Mouse (Mus musculus) inflammation-experienced regulatory T-cells, adult 6 months (primary cell): ENCODE measurements around the gene Slc27a1. TPM values are rescaled to one million over a fixed set of nuclear protein-coding genes. Genes with fewer than 3 reads are reported as not detected.

Source experiments
- ATAC-seq: one replicate; pipeline ENCODE4 v1.8.0; 2017
- polyA plus RNA-seq, 3 experiments: library from polyadenylated mRNA; unstranded; fragments of 100-300 nt; shearing (Covaris generic); gene quantifications; one replicate each; pipeline ENCODE4 v1.2.1; 2017

Gene Slc27a1
- polyA plus RNA-seq, 3 experiments from 2014 or later: 4.5 to 8.6 (median 5.8) TPM

DNA sequence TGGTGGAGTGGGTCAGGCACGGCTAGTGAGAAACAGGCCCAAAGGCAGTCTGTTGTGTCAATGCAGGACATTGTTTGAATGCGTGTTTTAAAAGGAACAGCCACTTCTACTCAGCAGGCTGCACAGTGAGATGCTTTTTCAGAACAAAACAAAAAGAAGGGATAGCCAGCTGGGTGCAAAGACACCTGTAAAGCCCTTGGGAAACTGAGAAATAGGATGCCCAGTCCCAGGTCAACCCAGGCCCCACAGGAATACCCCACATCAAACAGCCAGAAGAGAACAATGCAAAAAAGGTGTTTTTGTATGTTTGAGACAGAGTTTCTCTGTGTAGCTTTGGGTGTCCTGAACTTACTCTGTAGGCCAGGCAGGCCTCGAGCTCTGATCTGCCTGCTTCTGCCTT, 20.1 kb downstream of the Slc27a1 start:
- ATAC-seq: no peak

DNA sequence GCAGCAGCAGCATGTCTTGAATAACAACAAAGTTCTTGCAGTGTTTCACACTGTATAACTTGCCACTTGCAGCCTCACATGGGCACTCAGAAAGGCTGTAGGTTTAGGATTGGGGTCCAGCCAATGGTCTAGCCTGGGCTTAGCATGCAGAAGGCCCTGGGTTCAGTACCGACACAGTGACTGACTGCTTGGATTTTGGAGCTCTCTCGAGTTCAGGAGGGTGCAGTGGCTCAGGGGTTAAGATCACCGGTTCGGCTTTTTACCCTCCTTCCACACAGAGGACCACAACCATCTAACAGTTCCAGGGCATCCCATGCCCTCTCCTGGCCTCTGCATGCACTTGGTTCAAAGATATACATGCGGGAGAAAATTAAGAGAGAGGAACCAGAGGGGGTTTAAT, 22.3 kb downstream of the Slc27a1 start:
- no peak for ATAC-seq

DNA sequence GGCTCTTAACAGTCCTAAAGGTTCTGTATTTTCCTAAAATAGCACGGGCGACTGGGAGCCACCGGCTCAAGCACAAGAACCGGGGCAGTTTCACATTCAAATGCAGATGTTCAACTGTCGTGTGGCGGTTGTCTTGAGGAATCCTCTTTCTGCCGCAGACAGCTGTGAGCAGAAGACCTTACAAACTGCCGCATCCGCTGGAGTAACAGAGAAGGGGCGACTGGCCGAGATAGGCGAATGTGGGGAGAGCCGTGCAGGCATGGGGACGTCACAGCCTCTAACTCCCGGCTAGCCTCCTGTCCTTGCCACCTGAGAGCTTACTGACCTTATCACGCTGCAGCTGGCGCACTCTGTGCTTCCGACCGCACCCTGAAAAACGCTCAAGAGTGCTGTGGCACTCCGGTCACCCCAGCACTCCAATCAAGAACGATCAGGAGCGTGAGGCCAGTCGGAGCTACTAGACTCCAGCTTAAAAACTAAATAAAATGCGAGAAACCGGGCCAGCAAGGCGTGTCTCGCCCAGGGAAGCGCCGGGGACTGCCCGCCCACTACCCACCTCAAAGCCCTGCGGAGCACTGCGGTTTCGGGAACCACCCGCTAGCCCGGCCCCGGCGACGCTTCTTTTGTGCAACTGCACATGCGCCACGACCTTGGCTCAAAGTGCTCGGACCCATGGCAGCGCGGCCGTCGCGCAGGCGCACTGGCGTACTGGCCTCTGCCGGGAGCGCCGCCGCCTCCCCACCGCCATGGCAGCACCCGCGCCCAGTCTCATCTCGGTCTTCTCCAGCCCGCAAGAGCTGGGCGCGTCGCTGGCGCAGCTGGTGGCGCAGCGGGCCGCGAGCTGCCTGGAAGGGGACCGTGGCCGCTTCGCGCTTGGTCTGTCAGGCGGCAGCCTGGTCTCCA, 23.0 kb downstream of the Slc27a1 start, which contains the start of gene Pgls:
TSS of gene Pgls (plus strand) at position 706 of the 903 bp plus-strand sequence.
- ATAC-seq: peak; percentile 83

DNA sequence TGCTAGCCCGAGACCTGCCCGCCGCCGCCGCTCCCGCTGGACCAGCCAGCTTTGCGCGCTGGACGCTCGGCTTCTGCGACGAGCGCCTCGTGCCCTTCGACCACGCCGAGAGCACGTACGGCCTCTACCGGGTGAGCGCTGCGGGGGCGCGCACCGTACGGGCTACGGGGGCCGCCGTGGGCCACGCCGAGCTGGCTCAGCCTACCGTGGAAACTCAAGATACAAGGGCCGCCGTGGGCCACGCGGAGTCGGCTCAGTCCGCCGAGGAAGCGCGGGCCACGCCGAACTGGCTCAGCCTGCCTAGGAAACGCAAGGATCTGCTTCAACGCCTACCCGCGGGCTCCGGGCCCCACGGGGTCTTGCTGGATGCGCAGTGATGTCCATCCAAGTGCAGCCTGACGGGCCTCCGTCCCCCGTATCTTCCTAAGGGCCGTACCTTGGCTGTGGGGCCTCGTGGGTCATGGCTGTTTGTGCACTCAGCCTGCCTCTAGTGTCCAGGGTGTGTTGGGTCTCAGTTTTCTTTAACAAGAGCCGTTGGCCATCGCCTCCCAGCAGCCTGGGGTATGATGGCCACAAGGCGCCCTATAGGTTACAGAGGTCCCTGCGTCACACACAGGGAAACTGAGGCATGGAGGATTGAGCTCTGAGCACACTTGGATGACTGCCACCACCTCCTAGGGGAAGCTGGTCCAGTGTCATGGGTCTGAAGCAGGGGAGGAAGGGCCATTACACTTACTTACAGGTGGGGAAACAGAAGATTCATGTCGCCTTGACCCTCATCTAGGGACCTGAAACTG, 23.9 kb downstream of the Slc27a1 start:
- ATAC-seq: peak; percentile 41

DNA sequence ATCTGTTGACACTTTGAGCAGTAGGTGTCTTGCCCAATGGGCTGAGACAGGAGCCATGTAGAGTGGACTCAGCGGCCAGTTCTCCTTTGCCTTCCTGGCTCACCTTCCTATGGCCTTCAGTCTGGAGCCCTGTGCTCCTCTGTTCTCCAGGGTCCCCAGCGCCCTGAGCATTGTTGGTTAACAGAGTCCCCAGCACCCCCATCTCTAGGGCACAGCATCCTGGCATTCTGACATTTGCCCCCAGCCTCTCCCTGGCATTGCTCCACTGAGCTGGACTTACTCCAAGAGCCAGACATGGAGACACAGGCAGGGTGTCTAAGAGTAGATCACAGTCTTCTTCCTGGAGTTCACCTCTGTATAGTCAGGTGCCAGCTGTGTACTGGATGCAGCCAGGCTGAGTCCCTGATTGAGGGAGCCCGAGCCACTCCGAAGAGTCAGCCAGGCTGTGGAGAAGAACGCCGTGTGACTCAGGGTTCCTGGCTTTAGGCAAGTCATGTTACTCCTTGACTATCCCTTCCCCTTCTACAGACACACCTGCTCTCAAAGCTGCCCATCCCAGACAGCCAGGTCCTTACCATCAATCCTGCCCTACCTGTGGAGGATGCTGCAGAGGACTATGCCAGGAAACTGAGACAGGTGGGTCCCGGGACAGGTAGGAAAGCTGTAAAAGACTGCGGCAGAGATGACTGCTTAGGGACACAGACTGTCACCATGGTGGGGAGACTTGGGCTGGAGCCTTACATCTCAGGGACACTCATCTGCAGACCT, 25.1 kb downstream of the Slc27a1 start:
- ATAC-seq: no peak

DNA sequence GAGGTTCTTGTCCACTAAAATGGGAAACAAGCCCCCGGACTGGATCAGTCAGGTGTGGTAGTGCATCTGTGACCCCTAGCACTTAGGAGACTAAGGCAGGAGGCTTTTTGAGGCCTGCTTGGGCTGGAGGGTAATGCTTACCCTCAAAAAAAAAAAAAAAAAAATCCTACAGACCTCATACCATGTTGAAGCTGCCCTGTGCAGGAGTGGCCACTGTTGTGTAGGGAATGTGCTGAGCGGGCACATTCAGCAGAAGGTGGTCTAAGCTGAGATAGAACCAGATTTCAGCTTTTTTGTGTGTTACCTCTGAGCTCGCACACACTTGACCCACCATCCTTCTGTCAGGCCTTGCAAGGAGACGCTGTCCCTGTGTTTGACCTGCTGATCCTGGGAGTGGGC, 25.6 kb downstream of the Slc27a1 start:
- ATAC-seq: no peak

DNA sequence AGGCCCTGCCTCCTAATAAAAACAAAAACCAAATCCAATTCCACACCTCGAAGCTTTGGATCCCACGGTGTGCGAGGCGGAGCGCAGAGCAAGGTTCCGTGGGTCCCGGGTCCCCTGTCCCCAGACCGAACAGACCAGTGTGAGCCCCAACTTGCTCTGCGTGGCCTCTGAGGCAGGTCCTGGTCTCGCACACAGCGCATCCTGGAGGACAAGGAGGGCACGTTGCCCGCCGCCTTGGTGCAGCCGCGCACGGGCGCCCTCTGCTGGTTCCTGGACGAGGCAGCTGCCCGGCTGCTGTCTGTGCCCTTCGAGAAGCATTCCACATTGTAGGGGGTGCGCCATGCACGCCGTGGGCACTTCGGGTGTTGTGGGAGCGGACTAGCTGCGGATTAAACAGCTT, 27.2 kb downstream of the Slc27a1 start:
- ATAC-seq: peak; percentile 47

DNA sequence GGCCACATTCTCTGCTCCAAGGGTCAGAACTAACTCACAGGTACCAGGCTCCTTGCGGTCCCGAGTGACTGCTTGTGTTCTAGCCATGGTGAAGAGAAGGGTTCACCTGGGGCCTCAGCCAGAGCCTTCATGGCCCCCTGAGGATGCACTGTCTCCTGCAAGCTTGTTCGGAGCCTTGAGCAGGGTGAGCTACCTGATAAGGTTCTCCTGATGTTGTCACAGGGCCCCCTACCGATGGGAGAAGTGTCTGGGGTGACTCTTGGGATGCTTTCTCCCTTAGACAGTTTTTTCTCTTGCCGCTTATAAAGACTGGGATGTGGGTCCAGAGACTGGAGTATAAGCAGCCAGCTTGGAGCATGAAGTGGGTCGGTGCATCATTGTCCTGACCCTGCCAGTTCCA, 27.7 kb downstream of the Slc27a1 start:
- no peak for ATAC-seq

DNA sequence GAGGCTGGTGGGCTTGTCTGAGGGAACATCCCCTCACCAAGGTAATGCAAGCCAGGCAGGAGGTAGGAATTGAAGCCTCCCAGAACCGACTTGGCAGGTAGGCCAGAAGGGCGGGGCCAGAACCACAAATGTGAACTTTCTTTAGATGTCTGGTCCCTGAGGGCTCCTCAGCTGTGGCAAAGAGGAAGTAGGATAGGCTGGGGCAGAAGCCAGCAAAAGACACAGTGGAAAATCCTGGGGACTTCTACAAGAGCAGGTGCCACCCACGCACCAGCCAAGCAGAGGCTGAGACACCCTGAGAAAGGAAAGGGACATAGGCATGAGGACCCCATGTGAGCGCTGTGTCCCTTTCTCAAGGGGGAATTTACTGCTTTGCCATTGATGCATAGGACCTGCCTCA, 28.1 kb downstream of the Slc27a1 start:
- ATAC-seq: no peak

DNA sequence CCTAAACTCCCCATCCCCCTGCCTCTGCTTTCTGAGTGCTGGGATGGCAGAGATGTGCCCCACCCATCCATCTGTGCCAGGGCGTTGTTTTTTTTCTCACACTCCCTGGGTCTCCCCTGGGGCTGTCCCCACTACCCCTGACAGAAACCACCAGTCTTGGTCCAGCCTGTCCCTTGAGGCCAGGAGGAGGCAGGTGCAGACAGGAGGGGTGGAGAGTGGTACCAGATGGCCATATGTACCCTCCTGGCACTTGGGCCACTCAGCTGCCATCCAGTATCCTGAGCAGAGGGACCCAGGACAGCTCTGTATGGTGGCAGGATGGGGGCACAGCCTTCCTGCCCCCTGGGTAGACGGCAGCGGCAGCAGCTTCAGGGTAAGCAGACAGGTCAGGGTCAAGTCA, 28.8 kb downstream of the Slc27a1 start, which contains the start of gene Fam129c:
TSS of gene Fam129c (plus strand) at position 198 of the 400 bp plus-strand sequence.
- no peak for ATAC-seq

DNA sequence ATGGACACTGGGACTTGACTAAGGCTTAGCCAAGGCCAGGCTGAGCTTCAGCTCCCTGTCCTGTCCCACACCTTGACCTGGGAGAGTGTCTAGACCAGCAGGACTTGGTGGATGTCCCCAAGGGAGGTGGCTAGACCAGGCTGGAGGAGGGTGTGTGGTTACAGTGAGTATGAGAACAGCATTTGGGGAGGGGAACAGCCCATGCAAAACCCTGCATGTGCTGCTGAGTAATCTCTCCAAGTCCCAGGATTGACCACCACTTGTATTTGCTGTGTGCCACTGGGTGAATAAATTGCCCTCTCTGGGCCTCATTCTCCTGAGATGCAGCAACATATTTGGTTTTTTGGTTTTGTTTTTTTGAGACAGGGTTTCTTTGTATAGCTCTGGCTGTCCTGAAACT, 29.7 kb downstream of the Slc27a1 start:
- ATAC-seq: no peak

DNA sequence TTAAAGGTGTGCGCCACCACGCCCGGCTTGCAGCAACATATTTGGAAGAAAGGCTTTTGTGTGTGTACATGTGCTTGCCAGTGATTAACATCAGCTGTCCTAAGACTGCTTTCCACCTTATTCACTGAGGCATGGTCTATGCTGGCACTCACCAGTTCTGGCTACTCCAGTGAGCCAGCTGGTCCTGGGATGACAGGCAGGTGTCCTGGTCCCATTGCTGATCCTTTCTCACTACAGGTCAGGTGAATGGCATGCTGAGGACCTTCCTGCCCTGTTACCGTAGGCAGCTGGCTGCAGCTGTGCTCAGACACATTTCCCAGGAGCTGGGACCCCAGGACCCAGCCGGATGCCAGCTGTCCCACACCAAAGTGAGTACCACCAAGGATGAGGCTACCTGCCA, 30.2 kb downstream of the Slc27a1 start:
- no peak for ATAC-seq

DNA sequence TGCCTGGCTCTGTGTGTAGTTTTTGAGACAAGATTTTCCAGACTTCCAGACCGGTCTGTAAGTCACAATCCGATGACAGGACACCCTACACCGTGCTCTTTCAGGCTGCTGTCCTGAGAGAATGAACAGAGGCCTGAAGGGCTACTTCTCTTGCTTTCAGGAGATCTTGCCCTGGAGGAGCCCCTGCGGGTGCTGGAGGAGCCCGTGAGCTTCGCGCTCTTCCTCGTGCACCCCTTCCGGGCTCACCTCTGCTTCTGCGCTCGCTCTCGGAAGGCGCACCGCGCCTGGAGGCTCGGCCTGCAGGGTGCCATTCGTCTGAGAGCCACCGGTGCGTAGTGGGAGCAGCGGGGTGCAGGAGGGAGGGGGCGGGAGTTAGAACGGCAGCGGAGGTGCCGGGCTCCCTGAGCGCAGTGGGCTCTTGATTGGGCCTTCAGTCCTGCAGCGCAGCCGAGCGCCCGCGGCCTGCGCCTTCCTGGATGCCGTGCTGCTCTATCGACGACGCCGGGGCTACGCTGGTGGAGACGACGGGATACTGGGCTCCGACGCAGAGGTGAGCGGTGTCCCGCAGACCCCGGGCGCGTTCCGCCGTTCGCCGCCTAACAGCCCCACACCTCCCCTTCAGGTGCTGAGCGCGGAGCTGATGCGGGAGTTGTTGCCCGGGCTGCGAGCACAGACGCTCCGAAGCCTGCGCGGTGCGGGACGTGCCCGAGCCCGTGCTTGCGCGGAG, 33.4 kb downstream of the Slc27a1 start:
- peak; percentile 21 for ATAC-seq

DNA sequence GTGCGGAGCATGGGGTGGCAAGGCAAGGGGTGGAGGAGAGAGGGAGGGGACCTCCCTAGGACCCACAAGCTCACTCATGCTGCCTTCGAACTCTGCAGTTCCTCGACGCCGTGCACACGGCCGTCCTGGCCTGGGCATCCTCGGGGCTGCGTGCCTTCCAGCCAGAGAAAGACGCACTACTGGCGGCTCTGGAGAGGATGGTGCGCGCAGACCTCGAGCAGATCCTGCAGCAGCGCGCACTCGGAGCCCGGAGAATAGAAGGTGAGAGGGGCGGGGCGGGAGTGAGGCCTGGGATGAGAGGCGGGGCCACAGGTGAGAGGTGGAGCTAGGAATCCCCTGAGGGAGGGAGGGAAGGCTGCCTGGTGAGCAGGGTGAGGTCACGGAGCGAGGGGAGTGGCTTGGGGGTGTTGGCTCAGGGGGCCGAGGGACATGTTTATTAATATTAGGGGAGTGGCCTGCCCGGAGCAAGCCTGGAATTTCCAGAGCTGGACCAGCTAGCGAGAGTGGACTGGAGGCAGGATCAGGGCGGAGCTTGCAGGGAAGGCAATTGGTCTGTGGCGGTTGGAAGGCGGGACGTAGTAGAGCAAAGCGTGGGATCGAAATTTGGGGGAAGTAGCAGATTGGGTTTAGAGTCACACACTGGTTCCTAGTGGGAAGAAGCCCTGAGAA, 34.1 kb downstream of the Slc27a1 start:
- no peak for ATAC-seq

DNA sequence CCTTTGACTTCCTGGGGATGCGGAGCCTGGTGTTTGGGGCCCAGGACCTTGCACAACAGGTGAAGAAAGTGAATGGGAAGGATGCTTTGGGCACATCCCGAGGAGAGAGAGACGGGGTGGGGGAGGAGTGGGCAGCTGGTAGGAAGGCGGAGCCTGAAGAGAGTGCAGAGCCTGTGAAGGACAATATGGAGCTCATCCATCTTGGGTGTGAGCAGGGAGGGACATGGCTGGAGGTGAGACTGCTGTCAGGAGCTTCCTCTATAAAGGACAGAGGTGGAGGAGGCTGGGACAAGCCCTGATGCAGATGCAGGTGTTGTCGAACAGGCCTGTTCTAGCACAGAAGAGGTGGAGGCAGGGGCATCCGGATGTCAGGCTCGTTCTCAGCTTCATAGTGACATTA, 35.3 kb downstream of the Slc27a1 start:
- ATAC-seq: no peak

DNA sequence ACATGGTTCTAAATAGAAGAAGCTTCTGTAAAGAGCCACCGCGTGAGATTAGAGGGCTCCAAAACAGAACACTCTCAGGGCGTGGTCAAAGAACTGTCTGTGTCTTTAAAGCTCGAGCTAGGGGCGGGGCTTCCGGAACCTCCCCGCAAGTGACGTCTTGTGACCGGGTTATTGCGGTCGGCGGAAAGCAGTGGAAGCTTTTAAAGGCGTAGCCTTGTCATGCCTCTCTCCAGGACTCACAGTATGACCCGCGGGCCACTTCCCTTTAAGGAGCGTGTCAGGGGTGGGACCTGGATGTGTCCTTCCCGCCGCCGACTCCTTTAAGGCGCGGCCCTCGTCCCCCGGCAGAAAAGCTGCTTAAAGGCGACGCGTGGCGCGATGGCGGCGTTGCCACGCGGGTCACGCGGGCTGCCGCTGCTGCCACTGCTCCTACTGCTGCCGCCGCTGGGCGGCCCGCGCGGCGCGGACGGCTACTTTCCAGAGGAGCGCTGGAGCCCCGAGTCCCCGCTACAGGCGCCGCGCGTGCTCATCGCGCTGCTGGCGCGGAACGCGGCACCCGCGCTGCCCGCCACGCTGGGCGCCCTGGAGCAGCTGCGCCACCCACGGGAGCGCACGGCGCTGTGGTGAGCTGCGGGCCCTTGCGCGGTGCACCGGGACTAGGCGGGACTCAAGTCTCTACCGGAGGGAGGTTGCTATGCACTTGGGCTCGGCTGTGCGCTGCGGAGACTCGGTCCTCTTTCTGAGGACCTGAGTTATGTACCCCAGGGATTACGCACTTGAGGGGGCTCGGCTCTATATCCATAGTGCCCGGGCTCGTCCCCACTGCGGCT, 42.4 kb downstream of the Slc27a1 start, which contains the start of gene Colgalt1:
TSS of gene Colgalt1 (plus strand) at position 177 of the 830 bp plus-strand sequence.
- ATAC-seq: peak; percentile 99

DNA sequence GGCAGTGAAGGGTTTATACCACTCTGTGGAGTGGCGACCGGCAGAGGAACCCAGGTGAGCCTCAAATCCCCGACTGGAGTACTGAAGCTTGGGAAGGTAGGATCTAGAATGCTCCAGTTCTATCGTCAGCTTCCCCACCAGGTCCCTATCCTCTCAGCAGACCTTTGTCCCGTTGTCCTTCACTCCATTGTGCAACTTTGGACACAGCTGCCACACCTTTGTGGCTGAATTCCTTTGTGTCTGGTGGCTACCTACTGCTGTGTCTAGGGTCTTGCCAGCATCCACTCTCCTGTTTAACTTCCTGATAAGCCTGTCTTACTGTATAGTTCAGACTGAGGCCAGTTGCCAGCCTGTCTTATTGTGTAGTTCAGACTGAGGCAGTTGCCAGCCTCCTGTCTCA, 43.5 kb downstream of the Slc27a1 start:
- no peak for ATAC-seq

DNA sequence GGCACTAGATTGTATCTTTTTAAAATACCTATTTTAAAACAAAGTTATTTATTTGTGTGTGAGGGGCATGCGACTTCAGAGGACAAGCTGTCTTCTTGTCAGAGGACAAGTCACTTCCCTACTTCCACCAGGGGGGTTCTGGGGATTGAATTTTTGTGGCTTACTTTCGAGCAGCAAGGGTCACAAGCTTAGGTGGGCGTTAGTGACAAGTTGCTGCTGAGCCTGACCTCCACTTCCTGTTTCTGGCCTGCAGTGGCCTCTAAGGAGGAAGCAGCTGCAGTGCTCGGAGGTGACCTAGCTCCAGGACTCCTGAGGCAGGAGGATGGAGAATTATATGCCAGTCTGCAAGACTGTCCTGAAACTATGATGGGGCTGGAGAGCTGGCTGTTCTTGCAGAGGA, 44.7 kb downstream of the Slc27a1 start:
- no peak for ATAC-seq

DNA sequence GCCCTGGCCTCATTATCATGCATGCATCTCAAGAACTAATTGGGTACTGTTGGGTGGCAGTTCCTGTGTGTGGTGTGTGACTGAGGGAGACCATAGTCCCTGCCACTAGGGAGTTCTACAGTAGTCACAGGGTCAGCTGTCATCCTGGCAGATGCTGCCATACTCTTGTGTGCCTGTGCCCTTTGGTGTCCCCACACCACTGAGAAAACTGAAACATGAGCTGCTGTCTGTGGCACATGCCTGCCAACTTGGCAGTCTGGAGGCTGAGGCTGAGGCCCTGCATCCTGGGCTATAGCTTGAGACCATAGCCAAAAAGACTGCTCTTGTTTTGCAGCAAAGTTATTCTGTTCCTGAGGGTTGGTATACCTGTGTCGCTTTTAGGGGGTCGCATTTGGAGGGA, 51.1 kb downstream of the Slc27a1 start:
- ATAC-seq: no peak

DNA sequence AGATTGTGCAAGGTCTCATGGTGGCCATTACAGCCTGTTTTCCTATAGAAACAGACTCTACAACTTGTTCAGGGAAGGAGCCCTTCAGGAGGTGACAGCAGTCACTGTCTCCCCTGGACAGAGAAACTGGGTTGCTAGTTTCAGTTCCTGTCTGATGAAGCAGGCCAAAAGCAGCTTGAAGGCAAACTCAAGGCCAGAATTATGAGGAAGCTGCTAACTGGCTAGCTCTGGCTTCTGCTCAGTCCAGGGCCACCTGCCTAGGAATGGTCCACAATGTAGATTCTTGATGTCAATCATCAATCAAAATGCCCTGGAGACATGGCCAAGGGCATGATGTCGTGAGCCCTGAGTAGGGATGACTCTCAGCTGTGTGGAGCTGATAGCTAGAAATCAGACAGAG, 56.4 kb downstream of the Slc27a1 start:
- ATAC-seq: no peak

DNA sequence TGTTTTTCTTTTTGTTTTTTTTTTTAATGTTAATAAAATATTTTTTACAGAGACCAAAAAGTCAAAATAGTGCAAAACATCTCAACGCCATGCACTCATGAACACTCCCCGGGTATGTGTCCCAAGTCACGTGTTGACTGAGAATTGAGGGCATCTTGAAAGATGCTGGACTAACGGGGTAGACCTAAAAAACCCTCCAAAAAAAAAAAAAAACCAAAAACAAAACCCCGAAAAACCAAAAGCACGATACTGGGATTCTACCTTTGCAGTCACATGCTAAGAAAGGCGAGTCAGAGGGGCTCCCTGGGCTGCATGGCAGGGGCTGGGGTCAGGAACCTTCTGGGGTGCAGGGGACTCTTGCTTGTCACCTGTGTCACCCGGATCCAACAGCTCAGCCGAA, 58.1 kb downstream of the Slc27a1 start:
- no peak for ATAC-seq
